Mouse (Mus musculus) intestine, postnatal 0 days (tissue): ENCODE measurements around the gene Hs2st1. TPM values are rescaled to one million over a fixed set of nuclear protein-coding genes. Genes with fewer than 3 reads are reported as not detected.

Source experiments
- ATAC-seq: fragments of 200-750 bp; cut with Nextera tagmentation; 2 replicates; pipeline ENCODE4 v1.8.0; 2017; ENCODE audit warnings: mild to moderate bottlenecking, moderate TSS enrichment, moderate library complexity
- H3K27ac ChIP-seq: fragments of 300-500 bp; sonication (generic); 2 replicates; pipeline ENCODE4 v1.5.1; 2014; ENCODE audit warnings: mild to moderate bottlenecking, low read depth, low read length, moderate library complexity
- H3K27me3 ChIP-seq: fragments of 300-500 bp; sonication (generic); replicated peaks from 2 replicates; pipeline ENCODE4 v1.6.1; 2014; ENCODE audit warnings: low read length, mixed read lengths; ENCODE audit not compliant: control insufficient read depth, insufficient read depth
- H3K36me3 ChIP-seq: fragments of 300-500 bp; sonication (generic); 2 replicates; pipeline ENCODE4 v1.6.1; 2014; ENCODE audit warnings: mild to moderate bottlenecking, moderate library complexity; ENCODE audit not compliant: control insufficient read depth, insufficient read depth
- H3K4me1 ChIP-seq: fragments of 300-500 bp; sonication (generic); replicated peaks from 2 replicates; pipeline ENCODE4 v1.6.1; 2014; ENCODE audit warnings: antibody characterized with exemption, low read length, mixed read lengths; ENCODE audit not compliant: control insufficient read depth, insufficient read depth
- H3K4me2 ChIP-seq: fragments of 300-500 bp; sonication (generic); replicated peaks from 2 replicates; pipeline ENCODE4 v1.6.1; 2014; ENCODE audit warnings: low read depth, mild to moderate bottlenecking, moderate library complexity
- H3K4me3 ChIP-seq: fragments of 300-500 bp; sonication (generic); 2 replicates; pipeline ENCODE4 v1.5.1; 2014; ENCODE audit warnings: low read depth, low read length
- H3K9ac ChIP-seq: fragments of 300-500 bp; sonication (generic); 2 replicates; pipeline ENCODE4 v1.6.1; 2014; ENCODE audit warnings: mild to moderate bottlenecking, low read depth, low read length
- H3K9me3 ChIP-seq: fragments of 300-500 bp; sonication (generic); 2 replicates; pipeline ENCODE4 v1.6.1; 2016; ENCODE audit warnings: mixed run types; ENCODE audit not compliant: control insufficient read depth
- CTCF ChIP-seq: sonication (generic); IDR thresholded peaks from 2 replicates; pipeline ENCODE4 v1.5.1; 2016; ENCODE audit warnings: low read depth, mild to moderate bottlenecking, control low read depth, antibody characterized with exemption, moderate library complexity
- WGBS: fragments of 180-500 bp; shearing (Covaris S2); extraction: QIAGEN DNeasy Blood & Tissue Kit; methylation state at CpG from one replicate; pipeline ENCODE4 v1.1.7; 2014; 5-methylcytosine and 5-hydroxymethylcytosine counted together
- polyA plus RNA-seq: library from polyadenylated mRNA; unstranded; fragments of >200 nt; fragmentation: Nextera tagmentation; extraction: Ambion mirVana; gene quantifications from 2 replicates; pipeline ENCODE4 v1.2.1, GENCODE M21; 2015

Gene Hs2st1
- polyA plus RNA-seq, 1 experiment from 2014 or later, result 6.1 TPM

DNA sequence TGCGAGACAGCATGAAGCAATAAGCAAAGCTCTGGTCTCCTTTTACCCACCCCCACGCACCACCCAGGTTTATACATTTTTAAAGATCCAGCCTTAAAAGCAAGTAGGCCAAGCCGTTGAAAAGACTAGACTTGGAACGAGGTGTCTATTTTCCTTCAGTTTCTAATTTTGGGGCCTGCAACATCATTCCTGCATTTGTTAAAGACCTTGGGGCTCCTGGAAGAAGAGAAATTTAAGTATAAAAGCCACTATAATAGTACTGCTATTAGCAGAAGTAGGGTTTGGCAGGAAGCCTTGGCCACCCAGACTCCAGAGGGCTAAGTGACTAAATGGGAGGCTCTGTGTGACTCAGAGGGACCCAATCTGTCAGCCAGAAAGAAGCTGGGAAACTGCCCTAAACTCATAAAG is 144.9 kb downstream of the Hs2st1 start:
- Histone ChIP-seq H3K27ac (no peak overlapping the region), H3K4me3 (no peak overlapping the region), H3K9ac (no peak overlapping the region), H3K36me3 (no peaks in the 10 kb centered on the region; the same call in 1 of the 2 replicates), H3K9me3 (no peaks in the 10 kb centered on the region), H3K4me2 (no peak overlapping the region), H3K4me1 (no peaks in the 10 kb centered on the region), H3K27me3 (no peaks in the 10 kb centered on the region)
- ATAC-seq, result no peak
- no peak for TF ChIP-seq CTCF
- 73% methylated on average over 4 of the region's 4 CpGs for WGBS

DNA sequence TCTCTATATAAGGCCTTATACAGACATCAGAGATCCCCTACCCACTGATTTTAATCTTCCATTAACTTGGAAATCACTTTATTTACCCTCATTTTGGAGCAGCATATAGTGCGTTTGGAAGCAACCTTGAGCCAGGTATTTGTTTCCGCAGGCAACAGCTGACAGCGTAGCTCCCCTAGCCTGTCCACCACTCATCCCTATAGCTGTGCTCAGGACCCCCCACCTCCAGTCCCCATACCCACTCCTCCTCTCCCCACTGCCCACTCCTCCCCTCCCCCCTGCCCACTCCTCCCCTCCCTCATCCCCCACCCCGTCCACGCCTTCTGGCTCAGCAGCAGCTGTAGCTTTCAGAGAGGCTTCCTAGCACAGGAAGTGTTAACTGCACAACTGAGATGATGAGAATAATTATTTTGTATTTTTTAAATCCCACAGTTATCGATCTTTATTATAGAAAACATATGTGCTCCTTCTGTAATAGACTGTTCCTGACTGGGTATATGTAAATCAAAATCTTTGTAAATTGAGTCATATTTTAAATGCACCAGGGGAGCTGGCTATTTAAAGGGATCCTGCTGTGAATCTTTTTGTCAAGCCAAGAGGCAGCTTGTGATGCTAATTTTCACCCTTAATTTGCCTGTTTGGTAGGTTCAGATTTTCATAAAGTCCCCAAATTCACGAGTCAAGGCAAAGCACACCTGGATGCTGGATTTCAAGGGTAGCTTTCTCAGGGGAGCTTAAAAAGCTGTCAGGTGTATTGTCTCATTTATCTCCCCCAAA is 148.4 kb downstream of the Hs2st1 start:
- no peaks in the 10 kb centered on the region for H3K9me3 ChIP-seq
- no peak overlapping the region for H3K27ac ChIP-seq
- no peaks in the 10 kb centered on the region for H3K4me1 ChIP-seq
- H3K9ac ChIP-seq, result no peak overlapping the region
- H3K36me3 ChIP-seq, result no peaks in the 10 kb centered on the region
- H3K4me3 ChIP-seq, result no peak overlapping the region
- no peak for ATAC-seq
- H3K27me3 ChIP-seq, result no peaks in the 10 kb centered on the region
- no peak for TF ChIP-seq CTCF
- 57% methylated on average over 7 of the region's 7 CpGs for WGBS
- H3K4me2 ChIP-seq, result no peak overlapping the region

DNA sequence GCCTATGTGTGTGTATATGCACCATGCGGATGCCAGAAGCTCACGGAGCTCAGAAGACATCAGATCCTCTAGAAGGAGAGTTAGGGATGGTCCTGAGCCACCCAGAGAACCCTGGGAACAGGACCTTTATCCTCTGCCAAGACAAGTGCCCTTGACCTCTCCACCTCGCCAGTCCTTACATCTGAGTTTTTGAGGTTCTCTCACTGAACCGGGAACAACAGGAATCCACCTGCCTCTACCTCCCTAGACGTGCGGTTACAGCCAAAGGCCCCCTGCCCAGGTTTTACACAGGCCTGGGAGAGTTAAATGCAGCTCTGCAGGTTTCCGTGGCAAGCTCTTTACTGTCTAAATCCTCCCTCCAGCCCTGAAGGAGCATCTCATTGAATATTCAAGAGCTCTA is 156.2 kb downstream of the Hs2st1 start:
- ATAC-seq, result no peak
- Histone ChIP-seq H3K9me3 (no peaks in the 10 kb centered on the region), H3K4me2 (no peak overlapping the region), H3K36me3 (no peaks in the 10 kb centered on the region), H3K27ac (no peak overlapping the region), H3K4me1 (0 out of 2 replicates have a peak, but pooled peaks cover 7% of the 10 kb centered on the region), H3K27me3 (no peaks in the 10 kb centered on the region), H3K4me3 (no peak overlapping the region), H3K9ac (no peak overlapping the region)
- TF ChIP-seq CTCF, result no peak
- 75% methylated on average over 7 of the region's 7 CpGs for WGBS

DNA sequence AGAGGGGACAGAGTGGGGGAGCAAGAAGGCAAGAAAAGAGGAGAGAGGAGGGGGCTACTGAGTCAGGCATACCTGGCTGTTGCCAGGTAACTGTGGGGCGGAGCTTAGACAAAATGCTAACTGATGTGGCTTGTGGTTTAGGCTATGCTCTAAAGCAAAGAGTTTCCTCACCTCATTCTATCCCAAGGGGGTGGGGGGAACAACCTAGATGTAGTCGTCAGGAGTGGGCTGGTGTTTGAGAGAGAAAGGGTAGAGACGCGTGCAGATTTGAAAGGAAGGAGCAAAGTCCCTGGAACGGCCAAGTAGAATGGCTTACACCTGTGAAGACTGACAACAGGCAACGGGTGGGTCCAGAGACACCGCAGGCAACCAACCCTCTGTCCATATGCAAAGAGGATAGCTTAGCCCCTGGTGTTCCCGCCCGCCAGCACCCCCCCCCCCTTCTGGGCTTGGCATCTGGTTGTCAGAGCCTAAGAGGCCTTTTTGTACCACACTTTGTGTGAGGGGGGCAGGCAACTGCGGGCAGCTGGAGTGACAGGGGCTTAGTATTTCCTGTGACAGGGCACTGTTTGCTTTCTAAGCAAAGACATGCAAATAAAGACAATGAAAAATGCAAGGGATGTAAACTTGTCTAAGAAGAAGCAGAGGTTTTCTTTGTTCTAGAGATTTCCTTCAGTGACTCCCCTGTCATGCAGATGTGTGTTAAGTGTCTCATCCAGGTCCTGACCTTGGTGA is 157.3 kb downstream of the Hs2st1 start:
- H3K9me3 ChIP-seq, result no peaks in the 10 kb centered on the region
- H3K27ac ChIP-seq, result no peak overlapping the region
- 0 out of 2 replicates have a peak, but pooled peaks have one; percentile 25 for ATAC-seq
- no peaks in the 10 kb centered on the region for H3K27me3 ChIP-seq
- no peak overlapping the region for H3K9ac ChIP-seq
- no peak for TF ChIP-seq CTCF
- H3K36me3 ChIP-seq, result no peaks in the 10 kb centered on the region
- H3K4me3 ChIP-seq, result no peak overlapping the region
- WGBS, result 15% methylated on average over 10 of the region's 10 CpGs
- 0 out of 2 replicates have a peak, but pooled peaks cover 7% of the 10 kb centered on the region for H3K4me1 ChIP-seq
- H3K4me2 ChIP-seq, result peak overlapping the region; percentile 17; the same call in 1 of the 2 replicates

DNA sequence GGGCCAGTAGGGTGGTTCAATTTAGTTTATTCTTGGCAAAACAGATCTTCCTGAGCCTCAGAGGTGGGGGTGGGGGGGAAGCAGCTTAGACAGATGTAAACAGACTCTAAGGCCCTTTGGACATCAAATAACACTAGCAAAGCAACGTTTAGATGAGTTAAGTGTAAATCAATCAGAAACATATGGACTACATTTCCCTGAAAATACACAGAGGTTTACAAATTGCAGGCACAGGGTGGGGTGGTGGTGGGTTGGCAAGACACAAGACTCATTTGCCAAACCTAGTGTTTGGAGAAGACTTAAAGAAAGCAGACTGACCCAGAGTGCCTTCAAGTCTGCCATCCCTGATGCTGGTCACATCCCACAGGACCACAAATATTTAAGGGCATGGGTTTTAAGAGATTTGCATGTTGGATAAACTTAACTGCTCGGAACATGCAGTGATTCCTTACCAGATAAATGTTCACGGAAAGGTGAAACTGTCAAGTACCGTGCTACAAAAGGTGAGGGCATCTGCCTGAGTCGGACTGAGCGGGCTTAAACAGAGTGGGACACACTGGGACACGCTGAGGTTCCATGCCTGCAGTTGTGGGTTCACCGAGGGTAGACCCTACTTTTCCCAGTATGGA is 158.2 kb downstream of the Hs2st1 start:
- no peaks in the 10 kb centered on the region for H3K36me3 ChIP-seq
- H3K4me3 ChIP-seq, result no peak overlapping the region
- H3K4me2 ChIP-seq, result no peak overlapping the region
- ATAC-seq, result no peak
- 26% methylated on average over 8 of the region's 8 CpGs for WGBS
- no peak for TF ChIP-seq CTCF
- no peaks in the 10 kb centered on the region for H3K27me3 ChIP-seq
- H3K9ac ChIP-seq, result no peak overlapping the region
- H3K27ac ChIP-seq, result no peak overlapping the region
- 0 out of 2 replicates have a peak, but pooled peaks cover 7% of the 10 kb centered on the region for H3K4me1 ChIP-seq
- H3K9me3 ChIP-seq, result no peaks in the 10 kb centered on the region

DNA sequence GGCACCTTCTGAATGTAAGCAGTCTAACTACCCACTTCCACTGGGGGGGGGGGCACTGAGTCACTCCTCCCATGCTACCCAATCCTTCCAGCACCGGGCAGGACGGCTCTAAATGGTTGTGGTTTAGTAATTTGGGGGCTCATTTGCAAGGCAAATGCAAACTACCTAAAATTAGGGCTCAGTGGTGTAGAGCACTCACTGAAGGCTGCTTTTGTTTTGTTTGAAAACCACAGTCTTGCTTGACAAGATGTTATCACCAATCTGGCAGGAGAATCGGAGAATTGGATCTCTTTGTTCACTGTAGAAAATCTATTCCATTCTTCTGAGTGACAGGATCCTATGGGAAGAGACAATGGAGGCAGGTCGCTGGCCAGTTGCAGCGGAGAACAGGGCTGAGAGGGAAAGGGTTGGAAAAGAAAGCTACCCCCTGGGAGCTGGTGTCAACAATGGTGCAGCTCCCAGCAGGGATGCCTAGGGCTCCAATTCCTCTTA is 158.9 kb downstream of the Hs2st1 start:
- H3K4me2 ChIP-seq, result no peak overlapping the region
- no peaks in the 10 kb centered on the region for H3K27me3 ChIP-seq
- TF ChIP-seq CTCF, result no peak
- 0 out of 2 replicates have a peak, but pooled peaks cover 7% of the 10 kb centered on the region for H3K4me1 ChIP-seq
- no peaks in the 10 kb centered on the region for H3K9me3 ChIP-seq
- H3K4me3 ChIP-seq, result no peak overlapping the region
- 45% methylated on average over 5 of the region's 5 CpGs for WGBS
- no peak overlapping the region for H3K9ac ChIP-seq
- no peak overlapping the region for H3K27ac ChIP-seq
- ATAC-seq, result no peak
- no peaks in the 10 kb centered on the region for H3K36me3 ChIP-seq
